20 mouse cellular contexts compared by ENCODE assay signal in the genomic region with DNA sequence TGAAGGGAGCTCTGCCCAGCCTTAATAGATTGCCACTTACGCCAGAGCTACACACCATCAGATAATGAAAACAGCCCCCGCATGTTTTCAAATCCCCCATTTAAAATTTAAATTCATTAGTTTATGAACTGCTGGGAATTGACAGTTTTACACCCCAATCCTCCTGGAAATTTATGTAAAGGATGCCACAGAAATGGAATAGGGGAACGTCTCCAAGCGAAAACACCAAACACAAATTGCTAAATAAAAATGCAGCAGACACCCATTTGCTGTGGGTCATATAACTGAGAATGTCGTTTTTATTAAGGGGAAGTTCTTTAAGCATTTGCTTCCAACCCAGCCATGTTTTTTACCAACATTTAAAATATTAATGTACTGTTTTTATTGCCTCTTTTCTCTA.
"Had no signal": no experiment of that assay in that cellular context is flagged by ENCODE, and none has a peak within 500 bp of the region (broad histone marks: within the 10 kb centered on the region; RNA-seq: fewer than 3 reads in every experiment).

No protein-coding gene starts in this region.

- H3K4me1 ChIP-seq: liver, embryonic 13.5 days; liver, embryonic 15.5 days; lung, embryonic 15.5 days; megakaryocyte, embryonic 14.5 days; midbrain, embryonic 12.5 days had no signal

- H3K4me2 ChIP-seq: liver, embryonic 13.5 days; liver, embryonic 15.5 days; lung, embryonic 15.5 days; midbrain, embryonic 12.5 days; neural tube, embryonic 12.5 days had no signal

- H3K27ac ChIP-seq: liver, embryonic 13.5 days; liver, embryonic 15.5 days; lung, embryonic 15.5 days; macrophage; midbrain, embryonic 12.5 days; neural tube, embryonic 12.5 days had no signal

- H3K9ac ChIP-seq: liver, embryonic 13.5 days; liver, embryonic 15.5 days; liver, postnatal 0 days; lung, embryonic 15.5 days; midbrain, embryonic 12.5 days; neural tube, embryonic 12.5 days had no signal

- H3K4me3 ChIP-seq: liver, embryonic 13.5 days; liver, embryonic 15.5 days; lung, embryonic 15.5 days; megakaryocyte, embryonic 14.5 days; midbrain, embryonic 12.5 days; neural tube, embryonic 12.5 days had no signal

- H3K36me3 ChIP-seq: liver, embryonic 13.5 days; liver, embryonic 15.5 days; lung, embryonic 15.5 days; midbrain, embryonic 12.5 days; neural tube, embryonic 12.5 days had no signal

- ATAC-seq: liver, postnatal 0 days; lung, postnatal 0 days had no signal

- DNase-seq: liver, embryonic 13.5 days; liver, postnatal 0 days; lung, adult 2 months; lung, postnatal 14 days; lung, postnatal 36 days; retina, postnatal 1 day; right cerebral cortex, adult 18-20 months; right cerebral cortex, postnatal 25 days; right cerebral cortex, postnatal 4 days; spleen, adult 18-20 months; thymus, adult 18-20 months; thymus, postnatal 14 days; thymus, postnatal 36 days had no signal

- H3K9me3 ChIP-seq: liver, embryonic 13.5 days; liver, embryonic 15.5 days; lung, embryonic 15.5 days; megakaryocyte, embryonic 14.5 days; midbrain, embryonic 12.5 days; neural tube, embryonic 12.5 days had no signal

- H3K27me3 ChIP-seq: liver, embryonic 13.5 days; liver, embryonic 15.5 days; lung, embryonic 15.5 days; megakaryocyte, embryonic 14.5 days; midbrain, embryonic 12.5 days; neural tube, embryonic 12.5 days had no signal
